Mouse (Mus musculus) CH12.LX (cell line): ENCODE results near the gene Lpcat2. TPM values are rescaled to one million over a fixed set of nuclear protein-coding genes. Genes with fewer than 3 reads are reported as not detected.

Experiments used
- DNase-seq: peaks from one replicate; pipeline ENCODE4 v3.0.0-alpha.2; 2013; ENCODE audit errors: extremely low read depth
- H3K27ac ChIP-seq: 2 replicates; pipeline ENCODE4 v1.5.1; 2012; ENCODE audit warnings: low read depth, mild to moderate bottlenecking, control low read depth, moderate library complexity; ENCODE audit not compliant: insufficient read depth
- H3K27me3 ChIP-seq: replicated peaks from 2 replicates; pipeline ENCODE3; 2012; ENCODE audit warnings: inconsistent platforms
- H3K36me3 ChIP-seq, 2 experiments: replicated peaks in 1 of 2; 2 replicates each; pipeline versions ENCODE3 to v1.6.1; 2012; ENCODE audit warnings: inconsistent platforms in 1 of 2, low read length in 1 of 2, mild to moderate bottlenecking in 1 of 2, mixed read lengths in 1 of 2, moderate library complexity in 1 of 2; ENCODE audit not compliant: control insufficient read depth in 1 of 2, insufficient read depth in 1 of 2
- H3K4me1 ChIP-seq, 2 experiments: 2 replicates each; pipeline ENCODE4 v1.6.1; 2012; ENCODE audit warnings: inconsistent platforms in 1 of 2, moderate library complexity in 1 of 2; ENCODE audit not compliant: insufficient read depth in 2 of 2, control insufficient read depth in 1 of 2
- H3K4me2 ChIP-seq: 2 replicates; pipeline ENCODE4 v1.6.1; 2012; ENCODE audit warnings: low read depth, mild to moderate bottlenecking, control low read depth; ENCODE audit not compliant: poor library complexity, insufficient read depth, severe bottlenecking
- H3K4me3 ChIP-seq, 3 experiments: fragments of 150-350 bp in 1 of 3; sonication (generic) in 1 of 3; replicated peaks in 1 of 3; 2 replicates each; pipeline versions ENCODE3 to v1.5.1; 2011 to 2012; ENCODE audit warnings: low read depth in 2 of 3, low read length in 2 of 3, mild to moderate bottlenecking in 2 of 3, moderate library complexity in 2 of 3, control low read depth in 1 of 3, improper control_type of control experiment in 1 of 3, inconsistent platforms in 1 of 3, mixed read lengths in 1 of 3; ENCODE audit not compliant: poor library complexity in 1 of 3
- H3K79me2 ChIP-seq: replicated peaks from 2 replicates; pipeline ENCODE4 v1.6.1; 2012; ENCODE audit warnings: mild to moderate bottlenecking, moderate library complexity; ENCODE audit not compliant: control insufficient read depth, poor library complexity, insufficient read depth, severe bottlenecking; ENCODE audit errors: extremely low read depth
- H3K9ac ChIP-seq: 2 replicates; pipeline ENCODE4 v1.6.1; 2012; ENCODE audit warnings: low read depth, mild to moderate bottlenecking, control low read depth, moderate library complexity; ENCODE audit not compliant: insufficient read depth
- H3K9me3 ChIP-seq: replicated peaks from 2 replicates; pipeline ENCODE3; 2012; ENCODE audit warnings: low read length, inconsistent platforms, mixed read lengths
- CHD1 ChIP-seq: IDR thresholded peaks from 2 replicates; pipeline ENCODE4 v1.6.1; 2012; ENCODE audit warnings: low read depth, low read length, improper control_type of control experiment, inconsistent platforms
- EP300 ChIP-seq: IDR thresholded peaks from 2 replicates; pipeline ENCODE4 v1.6.1; 2011; ENCODE audit warnings: low read length, improper control_type of control experiment
- GABPA ChIP-seq: IDR thresholded peaks from 2 replicates; pipeline ENCODE4 v1.6.1; 2012; ENCODE audit warnings: low read depth, low read length, improper control_type of control experiment, inconsistent platforms; ENCODE audit not compliant: insufficient replicate concordance
- MAX ChIP-seq: IDR thresholded peaks from 2 replicates; pipeline ENCODE4 v1.6.1; 2011; ENCODE audit warnings: low read length, improper control_type of control experiment
- MAZ ChIP-seq: IDR thresholded peaks from 2 replicates; pipeline ENCODE4 v1.6.1; 2012; ENCODE audit warnings: low read depth, mild to moderate bottlenecking, inconsistent platforms, low read length, improper control_type of control experiment, moderate library complexity
- MXI1 ChIP-seq: IDR thresholded peaks from 2 replicates; pipeline ENCODE4 v1.6.1; 2011; ENCODE audit warnings: mild to moderate bottlenecking, low read depth, low read length, improper control_type of control experiment
- MYC ChIP-seq: IDR thresholded peaks from 2 replicates; pipeline ENCODE4 v1.6.1; 2011; ENCODE audit warnings: low read depth, mild to moderate bottlenecking, improper control_type of control experiment, low read length
- NRF1 ChIP-seq: IDR thresholded peaks from 2 replicates; pipeline ENCODE4 v1.6.1; 2014; ENCODE audit warnings: low read depth, mild to moderate bottlenecking, inconsistent platforms, low read length, improper control_type of control experiment, moderate library complexity
- PAX5 ChIP-seq: IDR thresholded peaks from 2 replicates; pipeline ENCODE4 v1.6.1; 2012; ENCODE audit warnings: low read length, inconsistent platforms, mixed read lengths
- RCOR1 ChIP-seq: conservative IDR thresholded peaks from 2 replicates; pipeline ENCODE4 v1.6.1; 2012; ENCODE audit warnings: low read depth, mild to moderate bottlenecking, inconsistent platforms, low read length, improper control_type of control experiment
- TCF12 ChIP-seq: IDR thresholded peaks from 2 replicates; pipeline ENCODE4 v1.6.1; 2014; ENCODE audit warnings: low read depth, mild to moderate bottlenecking, inconsistent platforms, low read length, improper control_type of control experiment
- USF1 ChIP-seq: IDR thresholded peaks from 2 replicates; pipeline ENCODE4 v1.6.1; 2014; ENCODE audit warnings: low read depth, mild to moderate bottlenecking, inconsistent platforms, low read length, improper control_type of control experiment
- USF2 ChIP-seq: conservative IDR thresholded peaks from 2 replicates; pipeline ENCODE4 v1.6.1; 2011; ENCODE audit warnings: low read depth, low read length, improper control_type of control experiment
- ZKSCAN1 ChIP-seq: IDR thresholded peaks from 2 replicates; pipeline ENCODE4 v1.6.1; 2012; ENCODE audit warnings: low read depth, inconsistent platforms, low read length, improper control_type of control experiment, borderline replicate concordance
- ZNF384 ChIP-seq: IDR thresholded peaks from 2 replicates; pipeline ENCODE4 v1.6.1; 2012; ENCODE audit warnings: low read depth, low read length, improper control_type of control experiment, inconsistent platforms
- dilution Hi-C: fragments of 300-500 bp; cut with MboI; formaldehyde crosslinking; loops from 2 replicates; pipeline ENCODE4 v1.14.3; 2020; ENCODE audit warnings: low sequenced_read_pairs; ENCODE audit not compliant: extremely low pct_unique_long_range_greater_than_20kb, extremely low pct_ligation_motif_present
- in situ Hi-C: fragments of 300-500 bp; cut with MboI; formaldehyde crosslinking; loops from 3 replicates; pipeline ENCODE4 v1.14.3; 2019; ENCODE audit warnings: low sequenced_read_pairs, low pct_ligation_motif_present, low pct_unique_long_range_greater_than_20kb, mixed read lengths
- polyA plus RNA-seq: library from polyadenylated mRNA; unstranded; fragments of >175 nt; gene quantifications from 2 replicates; pipeline ENCODE4 v1.2.1, GENCODE M21; 2012; ENCODE audit warnings: low read depth; ENCODE audit not compliant: insufficient read length
- total RNA-seq, 2 experiments: library from RNA; depleted of rRNA; stranded (reverse); fragments of 300-350 nt in 1 of 2; fragments of >200 nt in 1 of 2; gene quantifications; 2 replicates each; pipeline ENCODE4 v1.2.3; 2012 to 2014

The Lpcat2 gene
- total and polyA plus RNA-seq, 3 experiments = not detected

- H3K27me3 ChIP-seq = no peaks in the 10 kb centered on the region
- no peaks in the 10 kb centered on the region for H3K36me3 ChIP-seq
- no peak for DNase-seq
- H3K27ac ChIP-seq = no peak within 1 kb of the TSS
- in situ Hi-C loops (no loop called here), dilution Hi-C loops (no loop called here)
- peaks cover 80% of the 10 kb centered on the region for H3K9me3 ChIP-seq
- no peaks in the 10 kb centered on the region for H3K4me1 ChIP-seq
- H3K4me3 ChIP-seq = no peak within 1 kb of the TSS
- TF ChIP-seq RCOR1 = no peak
- no peak for TF ChIP-seq ZNF384
- no peak for TF ChIP-seq ZKSCAN1
- no peak for TF ChIP-seq NRF1
- no peak for TF ChIP-seq MYC
- no peak for TF ChIP-seq TCF12
- no peak for TF ChIP-seq PAX5
- no peak for TF ChIP-seq MAX
- no peak for TF ChIP-seq EP300
- TF ChIP-seq MAZ = no peak
- no peaks in the 10 kb centered on the region for H3K79me2 ChIP-seq
- no peak within 1 kb of the TSS for H3K4me2 ChIP-seq
- H3K9ac ChIP-seq = no peak within 1 kb of the TSS
Measured at GRCm38 (mm10) chr8:92827243-92828034, 27.7 kb upstream of the Lpcat2 start, which contains the start of gene Mmp2. TSS of gene Mmp2 (plus strand) at chr8:92827291.

DNA sequence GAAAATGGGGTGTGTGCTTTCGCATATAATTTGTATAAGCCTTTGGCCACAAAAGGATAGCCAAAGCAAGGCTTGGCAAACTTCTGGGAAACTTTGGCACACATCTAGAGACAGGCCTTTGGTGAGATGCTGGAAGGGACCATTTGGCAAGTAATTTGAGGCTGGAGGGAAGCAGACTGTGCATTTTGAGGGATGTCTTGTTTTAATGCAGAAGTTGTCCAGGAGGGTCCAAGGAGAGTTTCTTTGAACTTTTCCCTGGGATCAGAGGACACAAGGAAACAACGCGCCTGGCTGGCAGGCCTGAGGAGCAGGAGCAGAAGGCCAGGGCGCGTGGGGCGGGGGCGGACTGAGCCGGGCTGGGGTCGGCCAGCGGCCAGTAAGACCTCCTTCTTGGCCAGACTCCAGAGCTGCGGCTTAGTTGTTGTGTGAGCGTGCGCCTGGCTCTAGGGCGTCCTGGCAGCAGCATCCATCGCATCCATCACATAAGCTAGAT lies 26.8 kb upstream of the Lpcat2 start:
- no peak overlapping the region for H3K4me3 ChIP-seq
- H3K36me3 ChIP-seq = no peaks in the 10 kb centered on the region
- TF ChIP-seq CHD1 = no peak
- no peak for TF ChIP-seq ZKSCAN1
- no peak for TF ChIP-seq MXI1
- TF ChIP-seq GABPA = no peak
- no peak for TF ChIP-seq USF1
- no peak for TF ChIP-seq USF2
- no peak for TF ChIP-seq ZNF384
- DNase-seq = no peak
- H3K27me3 ChIP-seq = no peaks in the 10 kb centered on the region
- H3K4me1 ChIP-seq = no peaks in the 10 kb centered on the region
- no peaks in the 10 kb centered on the region for H3K79me2 ChIP-seq
- H3K4me2 ChIP-seq = no peak overlapping the region
- no peak overlapping the region for H3K27ac ChIP-seq
- in situ Hi-C loops (no loop called here), dilution Hi-C loops (no loop called here)
- no peak overlapping the region for H3K9ac ChIP-seq
- peaks cover 83% of the 10 kb centered on the region for H3K9me3 ChIP-seq
